Mouse (Mus musculus) megakaryocyte, adult 5-6 weeks (primary cell): Measurements from ENCODE around the gene Srebf1. TPM values are rescaled to one million over a fixed set of nuclear protein-coding genes. Genes with fewer than 3 reads are reported as not detected.

Experiments used
- ATAC-seq: 2 replicates; pipeline ENCODE4 v1.8.0; 2016; ENCODE audit warnings: mild to moderate bottlenecking, inconsistent platforms; ENCODE audit not compliant: poor library complexity, severe bottlenecking
- total RNA-seq, 2 experiments: library from RNA; stranded (forward) in 1 of 2; stranded (reverse) in 1 of 2; fragments of 153-499, 151-499 nt in 1 of 2; fragments of 221-1000, 200-1000 nt in 1 of 2; gene quantifications; 2 replicates each; pipeline versions ENCODE4 v1.2.3 to v1.2.4; 2015 to 2017

Gene Srebf1
- total RNA-seq, 2 experiments from 2014 or later: 27.6 to 37.3 TPM

GRCm38 (mm10) chr11:60208712-60209111 is 13.7 kb downstream of the Srebf1 start:
- no peak for ATAC-seq

- ATAC-seq: no peak
Observed at GRCm38 (mm10) chr11:60208201-60208600, 14.2 kb downstream of the Srebf1 start.

GRCm38 (mm10) chr11:60206207-60206606 is 16.2 kb downstream of the Srebf1 start:
- no peak for ATAC-seq

GRCm38 (mm10) chr11:60205026-60205425 is 17.4 kb downstream of the Srebf1 start:
- ATAC-seq: peak; percentile 58

- no peak for ATAC-seq
Observed at GRCm38 (mm10) chr11:60202710-60203638, 19.4 kb downstream of the Srebf1 start.

GRCm38 (mm10) chr11:60200384-60200783 is 22.0 kb downstream of the Srebf1 start:
- ATAC-seq: no peak

GRCm38 (mm10) chr11:60199702-60200184 is 22.6 kb downstream of the Srebf1 start:
- ATAC-seq: peak; percentile 86

- ATAC-seq: no peak
Observed at GRCm38 (mm10) chr11:60198651-60199050, 23.7 kb downstream of the Srebf1 start.

GRCm38 (mm10) chr11:60197998-60198619 is 24.3 kb downstream of the Srebf1 start:
- no peak for ATAC-seq

- ATAC-seq: no peak
Observed at GRCm38 (mm10) chr11:60196344-60196743, 26.0 kb downstream of the Srebf1 start.

GRCm38 (mm10) chr11:60195108-60195507 is 27.3 kb downstream of the Srebf1 start:
- ATAC-seq: no peak

GRCm38 (mm10) chr11:60193556-60193955 is 28.8 kb downstream of the Srebf1 start:
- no peak for ATAC-seq

GRCm38 (mm10) chr11:60192534-60192933 is 29.8 kb downstream of the Srebf1 start:
- ATAC-seq: no peak

GRCm38 (mm10) chr11:60190055-60190641 is 32.2 kb downstream of the Srebf1 start:
- no peak for ATAC-seq

- no peak for ATAC-seq
Observed at GRCm38 (mm10) chr11:60189501-60190040, 32.8 kb downstream of the Srebf1 start.

- no peak for ATAC-seq
Observed at GRCm38 (mm10) chr11:60188275-60188853, 34.0 kb downstream of the Srebf1 start.

GRCm38 (mm10) chr11:60187070-60187469 is 35.3 kb downstream of the Srebf1 start:
- no peak for ATAC-seq

- ATAC-seq: peak; percentile 97
Observed at GRCm38 (mm10) chr11:60185396-60186231, 36.8 kb downstream of the Srebf1 start.

GRCm38 (mm10) chr11:60184346-60185325 is 37.7 kb downstream of the Srebf1 start:
- no peak for ATAC-seq
